Mouse (Mus musculus) liver, adult 2 months (tissue): ENCODE measurements at regions not wholly inside any gene's neighbourhood (a gene's known extent, or its start where the extent isn't known, plus 50 kb on each side); places are given as distances from the start of the nearest gene placed in this dataset.

Experiments used
- DNase-seq: peaks from one replicate; pipeline ENCODE4 v3.0.0-alpha.2; 2011; ENCODE audit warnings: low read depth, low spot score; ENCODE audit errors: extremely low read depth
- H3K27ac ChIP-seq: fragments of 200-500 bp; replicated peaks from 2 replicates; pipeline ENCODE4 v1.5.1; 2012; ENCODE audit warnings: low read depth, mild to moderate bottlenecking, control low read depth, inconsistent platforms, low read length; ENCODE audit not compliant: insufficient read depth
- H3K27me3 ChIP-seq: fragments of 200-500 bp; 2 replicates; pipeline ENCODE4 v1.6.1; 2012; ENCODE audit warnings: mild to moderate bottlenecking, moderate library complexity, low read length, inconsistent platforms; ENCODE audit not compliant: control insufficient read depth, insufficient read depth
- H3K36me3 ChIP-seq: fragments of 200-500 bp; 2 replicates; pipeline ENCODE4 v1.6.1; 2012; ENCODE audit warnings: low read length, inconsistent platforms; ENCODE audit not compliant: control insufficient read depth, insufficient read depth
- H3K4me1 ChIP-seq: fragments of 200-500 bp; 2 replicates; pipeline ENCODE4 v1.6.1; 2011; ENCODE audit warnings: low read length; ENCODE audit not compliant: control insufficient read depth, insufficient read depth
- H3K4me3 ChIP-seq: fragments of 200-500 bp; 2 replicates; pipeline ENCODE4 v1.5.1; 2011; ENCODE audit warnings: low read depth, mild to moderate bottlenecking, control low read depth, low read length, moderate library complexity; ENCODE audit not compliant: insufficient read depth
- H3K79me2 ChIP-seq: fragments of 200-500 bp; 2 replicates; pipeline ENCODE4 v1.6.1; 2012; ENCODE audit warnings: inconsistent platforms, mild to moderate bottlenecking, low read length, moderate library complexity; ENCODE audit not compliant: control insufficient read depth, insufficient read depth
- H3K9ac ChIP-seq: fragments of 200-500 bp; 2 replicates; pipeline ENCODE4 v1.6.1; 2012; ENCODE audit warnings: low read depth, mild to moderate bottlenecking, control low read depth, inconsistent platforms, low read length
- CTCF ChIP-seq: fragments of 200-500 bp; IDR thresholded peaks from 2 replicates; pipeline ENCODE4 v1.5.1; 2011; ENCODE audit warnings: low read depth, low read length, control low read depth
- POLR2A ChIP-seq: fragments of 200-500 bp; IDR thresholded peaks from 2 replicates; pipeline ENCODE4 v1.6.1; 2011; ENCODE audit warnings: low read length, control low read depth; ENCODE audit not compliant: insufficient read depth; ENCODE audit errors: extremely low read depth
- WGBS: fragments of 180-500 bp; shearing (Covaris S2); methylation state at CpG from one replicate; pipeline ENCODE4 v1.1.7; 2018; 5-methylcytosine and 5-hydroxymethylcytosine counted together

DNA sequence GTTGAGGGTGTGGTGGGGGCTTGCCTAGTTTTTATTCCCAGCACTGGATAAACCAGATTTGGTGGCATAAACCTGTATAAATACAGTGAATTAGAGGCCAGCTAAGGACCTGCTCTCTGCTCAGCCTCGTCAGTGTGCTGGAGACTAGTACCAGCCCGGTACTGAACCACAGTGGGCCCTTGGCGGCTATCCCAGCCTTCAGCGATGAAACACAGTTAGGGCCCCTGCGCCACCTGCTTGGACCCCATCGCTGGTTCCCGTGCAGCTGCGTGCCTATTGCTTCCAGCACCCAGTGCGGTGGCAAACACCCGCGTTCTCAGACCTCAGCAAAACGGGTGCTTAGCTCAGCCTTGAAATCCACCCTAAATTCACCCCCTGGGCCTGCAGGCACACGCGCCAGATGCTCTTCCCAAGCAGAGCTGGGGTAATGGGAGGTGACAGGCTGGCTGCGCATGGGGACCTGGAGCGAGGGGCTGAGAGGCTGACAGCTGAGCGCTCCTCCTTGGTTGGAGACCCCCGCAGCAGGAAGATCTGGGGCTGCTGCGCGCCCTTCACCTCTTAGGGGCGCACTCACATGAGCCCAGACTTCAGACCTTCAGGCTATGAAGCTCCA, 124.7 kb upstream of the Kit start:
- TF ChIP-seq POLR2A (no peak), CTCF (no peak)
- no peaks in the 10 kb centered on the region for H3K79me2 ChIP-seq
- no peak for DNase-seq
- 89% methylated on average over 21 of the region's 21 CpGs for WGBS
- H3K27me3 ChIP-seq, result no peaks in the 10 kb centered on the region
- peaks cover 4% of the 10 kb centered on the region; the same call in 1 of the 2 replicates for H3K4me1 ChIP-seq
- H3K9ac ChIP-seq, result no peak overlapping the region
- no peak overlapping the region for H3K4me3 ChIP-seq
- no peaks in the 10 kb centered on the region for H3K36me3 ChIP-seq
- H3K27ac ChIP-seq, result no peak overlapping the region

DNA sequence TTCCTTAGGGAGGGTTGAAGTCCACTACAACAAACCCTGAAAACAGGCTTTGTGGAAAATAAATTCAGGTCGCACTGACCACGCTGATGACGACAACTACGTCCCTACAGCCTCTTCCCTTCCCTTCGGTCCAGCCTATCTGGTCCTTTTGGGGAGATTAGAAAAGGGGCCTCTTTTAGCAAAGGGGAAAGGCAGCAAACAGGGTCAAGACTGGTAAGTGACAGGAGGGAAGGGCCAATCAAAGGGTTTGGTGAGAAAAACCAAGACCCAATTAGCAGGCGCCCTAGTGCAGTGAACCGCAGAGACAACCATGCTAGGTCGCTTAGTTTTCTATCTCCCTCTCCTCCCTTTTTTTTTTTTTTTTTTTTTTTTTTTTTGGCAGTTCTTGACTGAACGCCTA, 124.2 kb upstream of the Kit start:
- Histone ChIP-seq H3K27me3 (no peaks in the 10 kb centered on the region), H3K36me3 (no peaks in the 10 kb centered on the region), H3K4me1 (peaks cover 4% of the 10 kb centered on the region; the same call in 1 of the 2 replicates), H3K79me2 (no peaks in the 10 kb centered on the region), H3K27ac (no peak overlapping the region), H3K9ac (no peak overlapping the region), H3K4me3 (no peak overlapping the region)
- DNase-seq, result no peak
- 89% methylated on average over 9 of the region's 9 CpGs for WGBS
- no peak for TF ChIP-seq POLR2A

DNA sequence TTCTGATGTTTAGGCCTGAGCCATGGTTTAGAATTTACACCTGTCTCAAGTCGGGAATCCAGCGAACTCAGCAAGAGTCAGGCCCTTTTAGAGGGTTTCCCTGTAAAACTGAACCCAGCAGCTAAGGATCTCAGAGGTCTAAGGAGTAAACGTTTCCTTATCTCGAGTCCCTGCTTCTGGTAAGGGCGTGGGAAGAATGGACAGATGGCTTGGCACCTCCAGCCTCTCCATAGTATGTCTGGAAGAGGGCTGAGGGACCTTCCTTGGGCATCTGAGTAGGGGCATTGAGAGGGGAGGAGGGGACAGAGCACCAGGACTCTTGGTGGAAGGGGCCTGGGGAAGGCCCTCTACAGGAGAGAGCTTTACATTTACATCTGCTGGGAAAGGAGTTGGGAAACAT, 123.6 kb upstream of the Kit start:
- Histone ChIP-seq H3K4me1 (peaks cover 4% of the 10 kb centered on the region; the same call in 1 of the 2 replicates), H3K9ac (no peak overlapping the region), H3K27ac (no peak overlapping the region), H3K36me3 (no peaks in the 10 kb centered on the region), H3K4me3 (no peak overlapping the region), H3K79me2 (no peaks in the 10 kb centered on the region), H3K27me3 (no peaks in the 10 kb centered on the region)
- no peak for TF ChIP-seq POLR2A
- TF ChIP-seq CTCF, result no peak
- no peak for DNase-seq
- 74% methylated on average over 5 of the region's 5 CpGs for WGBS

DNA sequence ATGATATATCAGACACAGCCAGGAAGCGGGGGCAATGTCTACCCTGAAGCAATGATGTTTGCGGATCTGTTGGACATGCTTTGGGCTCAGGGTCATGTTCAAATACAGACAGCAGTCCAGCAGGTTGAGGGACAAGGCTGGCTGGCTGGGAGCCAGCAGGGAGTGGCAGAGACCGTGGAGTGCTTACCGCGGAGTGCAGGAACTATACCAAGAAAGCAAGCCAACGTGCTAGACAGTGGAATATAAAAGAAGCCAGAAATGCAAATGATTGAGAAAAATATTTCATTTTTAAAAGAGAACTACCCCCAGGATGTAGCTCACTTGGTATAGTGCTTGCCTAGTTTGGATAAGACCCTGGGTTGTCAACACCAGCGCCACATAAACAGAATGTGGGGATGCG, 123.0 kb upstream of the Kit start:
- no peaks in the 10 kb centered on the region for H3K79me2 ChIP-seq
- no peak overlapping the region for H3K4me3 ChIP-seq
- H3K27ac ChIP-seq, result no peak overlapping the region
- H3K4me1 ChIP-seq, result no peaks in the 10 kb centered on the region
- 38% methylated on average over 8 of the region's 8 CpGs for WGBS
- H3K27me3 ChIP-seq, result no peaks in the 10 kb centered on the region
- H3K36me3 ChIP-seq, result no peaks in the 10 kb centered on the region
- TF ChIP-seq CTCF (no peak), POLR2A (no peak)
- no peak overlapping the region for H3K9ac ChIP-seq
- DNase-seq, result peak; percentile 7

DNA sequence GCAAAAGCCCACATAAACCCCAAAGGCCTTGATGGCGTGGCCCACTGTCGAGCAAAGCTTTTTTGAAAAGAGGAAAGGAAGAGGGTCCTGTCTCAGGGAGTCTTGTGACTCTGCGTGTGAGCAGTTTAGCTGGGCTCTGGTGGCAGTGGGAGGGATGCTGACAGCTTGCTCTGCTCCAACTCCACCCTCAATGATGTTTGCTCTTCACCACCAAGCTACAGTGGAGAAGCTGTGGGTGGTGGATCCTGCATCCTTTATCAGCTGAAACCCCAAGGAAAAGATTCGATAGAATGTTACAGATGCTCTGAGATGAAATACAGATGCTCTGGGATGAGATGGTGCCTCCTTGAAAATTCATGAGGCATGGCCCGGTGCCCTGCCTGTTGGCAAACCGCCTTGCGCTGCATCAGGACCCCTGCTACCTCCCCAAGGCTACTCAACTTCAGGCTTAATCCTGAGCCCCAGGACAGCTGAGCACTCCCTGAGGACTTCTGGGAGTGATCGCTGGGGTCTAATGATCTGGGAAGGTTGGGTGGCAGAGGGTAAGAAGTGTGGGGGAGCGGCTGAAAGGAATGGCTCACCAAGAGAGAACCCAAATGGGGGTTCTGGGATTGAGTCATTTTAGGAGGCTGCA, 120.8 kb upstream of the Kit start:
- H3K27ac ChIP-seq, result no peak overlapping the region
- no peaks in the 10 kb centered on the region for H3K4me1 ChIP-seq
- H3K9ac ChIP-seq, result no peak overlapping the region
- no peaks in the 10 kb centered on the region for H3K27me3 ChIP-seq
- TF ChIP-seq POLR2A (no peak), CTCF (no peak)
- no peak for DNase-seq
- 85% methylated on average over 9 of the region's 9 CpGs for WGBS
- no peaks in the 10 kb centered on the region for H3K36me3 ChIP-seq
- H3K4me3 ChIP-seq, result no peak overlapping the region
- H3K79me2 ChIP-seq, result no peaks in the 10 kb centered on the region

DNA sequence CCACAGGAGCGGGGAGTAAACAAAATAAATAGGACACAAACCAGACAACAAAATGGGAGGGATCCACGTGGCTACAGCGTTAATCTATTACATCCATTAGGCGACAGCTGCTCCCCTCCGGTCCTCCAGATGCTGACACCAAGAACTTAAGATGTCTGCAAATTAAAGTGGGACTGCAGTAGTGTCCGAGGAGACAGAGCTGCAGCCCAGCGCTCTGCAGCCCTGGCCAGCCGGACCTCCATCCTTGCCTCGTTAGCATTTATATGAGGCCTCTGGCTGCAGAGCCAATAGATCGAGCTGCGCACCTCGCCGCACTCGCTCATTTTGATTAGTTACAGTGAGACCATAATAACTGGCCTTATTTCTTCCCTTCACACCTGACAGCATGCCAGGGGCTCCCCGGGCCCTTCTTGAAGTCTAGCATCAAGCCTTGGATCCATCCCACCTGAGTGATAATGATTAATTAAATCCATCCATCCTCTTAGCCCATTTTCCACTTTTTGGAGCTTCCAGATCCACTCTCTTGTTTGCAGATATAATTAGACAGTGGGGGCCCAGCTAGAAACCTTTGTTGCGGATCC, 119.7 kb upstream of the Kit start:
- no peak overlapping the region for H3K27ac ChIP-seq
- no peaks in the 10 kb centered on the region for H3K36me3 ChIP-seq
- no peak for TF ChIP-seq POLR2A
- no peak for TF ChIP-seq CTCF
- H3K9ac ChIP-seq, result no peak overlapping the region
- no peak overlapping the region for H3K4me3 ChIP-seq
- no peak for DNase-seq
- H3K27me3 ChIP-seq, result no peaks in the 10 kb centered on the region
- 90% methylated on average over 16 of the region's 16 CpGs for WGBS
- H3K79me2 ChIP-seq, result no peaks in the 10 kb centered on the region
- no peaks in the 10 kb centered on the region for H3K4me1 ChIP-seq
